Comparison of ENCODE assay signal across 26 mouse cellular contexts in the genomic region with DNA sequence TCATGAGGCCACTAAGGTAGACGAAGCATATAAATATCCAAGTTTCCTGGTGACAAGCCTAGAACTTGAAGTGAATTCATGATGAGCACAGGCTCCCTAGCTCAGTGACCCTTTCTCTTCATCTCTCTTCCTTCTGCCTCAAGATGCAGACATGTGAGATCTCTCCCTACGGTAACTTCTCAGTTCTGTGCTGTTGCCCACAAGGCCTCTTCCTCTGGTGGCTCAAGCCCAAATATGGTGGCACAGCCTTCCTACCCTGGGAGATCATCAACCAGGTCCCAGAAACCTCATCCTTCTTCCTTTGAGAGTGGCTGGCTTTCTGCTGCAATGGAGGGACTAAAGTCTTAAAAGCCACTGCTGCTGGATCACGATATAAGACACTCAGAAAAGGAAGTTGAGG.
"Had no signal": no experiment of that assay in that cellular context is flagged by ENCODE, and none has a peak within 500 bp of the region (broad histone marks: within the 10 kb centered on the region; RNA-seq: fewer than 3 reads in every experiment).

No protein-coding gene starts in this region.

- DNase-seq: kidney, adult 18-20 months; kidney, adult 9 months; kidney, postnatal 25 days; layer of hippocampus, adult 9-11 months; liver; lung, adult 18-20 months; lung, postnatal 10 days; lung, postnatal 36 days; midbrain, embryonic 14.5 days; retina, postnatal 1 day; right cerebral cortex, postnatal 25 days; spleen, adult 18-20 months; thymus, adult 2 months; thymus, postnatal 14 days; thymus, postnatal 4 days had no signal

- ATAC-seq: liver, embryonic 12.5 days had no signal

- H3K4me3 ChIP-seq: layer of hippocampus, adult 2 months; limb, embryonic 10.5 days; limb, embryonic 13.5 days; liver, embryonic 12.5 days; liver, embryonic 15.5 days; lung, embryonic 15.5 days; neural tube, embryonic 12.5 days; neural tube, embryonic 15.5 days had no signal

- H3K4me2 ChIP-seq: limb, embryonic 13.5 days; liver, embryonic 12.5 days; liver, embryonic 15.5 days; lung, embryonic 15.5 days; midbrain, embryonic 11.5 days; neural tube, embryonic 12.5 days; neural tube, embryonic 15.5 days had no signal

- H3K9me3 ChIP-seq: limb, embryonic 10.5 days; limb, embryonic 13.5 days; liver, embryonic 12.5 days; liver, embryonic 15.5 days; lung, embryonic 15.5 days; neural tube, embryonic 12.5 days; neural tube, embryonic 15.5 days had no signal

- H3K4me1 ChIP-seq: limb, embryonic 10.5 days; limb, embryonic 13.5 days; liver, embryonic 15.5 days; neural tube, embryonic 12.5 days; neural tube, embryonic 15.5 days had no signal

- H3K27ac ChIP-seq: kidney, postnatal 0 days; layer of hippocampus, adult 2 months; limb, embryonic 10.5 days; limb, embryonic 13.5 days; liver, embryonic 12.5 days; liver, embryonic 15.5 days; lung, embryonic 15.5 days; neural tube, embryonic 12.5 days; neural tube, embryonic 15.5 days; stomach, postnatal 0 days had no signal

- H3K9ac ChIP-seq: limb, embryonic 13.5 days; liver, embryonic 12.5 days; liver, embryonic 15.5 days; lung, embryonic 15.5 days; neural tube, embryonic 12.5 days; neural tube, embryonic 15.5 days had no signal

- H3K36me3 ChIP-seq: limb, embryonic 10.5 days; limb, embryonic 13.5 days; liver, embryonic 12.5 days; liver, embryonic 15.5 days; lung, embryonic 15.5 days; neural tube, embryonic 12.5 days; neural tube, embryonic 15.5 days had no signal

- H3K27me3 ChIP-seq: limb, embryonic 13.5 days; liver, embryonic 12.5 days; liver, embryonic 15.5 days; lung, embryonic 15.5 days; neural tube, embryonic 12.5 days; neural tube, embryonic 15.5 days had no signal
